Mouse (Mus musculus): ENCODE measurements around the gene Tram2. TPM values are rescaled to one million over a fixed set of nuclear protein-coding genes. Genes with fewer than 3 reads are reported as not detected.

Gene Tram2
- polyA plus RNA-seq, 1 experiment from 2014 or later: 6.4 TPM

DNA sequence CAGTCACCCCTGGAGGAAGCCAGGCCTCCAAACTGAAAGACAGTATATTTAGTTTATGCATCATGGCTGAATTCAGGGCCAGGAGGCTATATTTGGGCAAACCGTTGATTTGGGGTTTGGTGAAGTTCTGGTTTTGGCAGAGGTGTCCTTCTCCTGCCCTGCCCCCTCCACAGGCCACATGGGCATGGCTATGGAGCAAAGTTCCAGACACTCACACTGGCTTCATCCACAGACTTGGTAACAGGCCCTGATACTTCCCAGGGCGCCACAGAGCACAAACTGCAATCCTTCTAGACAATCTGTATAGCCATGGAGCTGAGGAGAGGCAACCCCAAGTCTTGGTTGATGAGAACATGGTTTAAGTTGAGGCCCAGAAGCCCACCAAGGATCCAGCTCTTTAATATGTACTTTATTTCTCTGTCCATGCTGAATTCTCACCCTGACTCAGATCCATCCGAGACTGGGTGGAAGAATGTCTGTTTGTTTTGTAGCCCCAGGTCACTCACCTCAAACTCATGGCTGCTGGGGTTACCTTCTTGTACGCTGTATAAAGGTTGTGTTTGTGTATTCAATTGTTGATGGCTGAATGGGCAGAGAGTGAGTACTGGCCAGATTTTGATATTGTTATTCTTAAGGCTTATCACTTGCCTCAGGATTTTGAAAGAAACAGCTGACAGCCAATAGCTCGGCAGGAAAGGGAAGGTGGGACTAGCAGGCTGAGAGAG is 19.5 kb downstream of the Tram2 start:
- H3K4me2 ChIP-seq (replicated peaks): no peak overlapping the region
- H3K27me3 ChIP-seq (replicated peaks): no peaks in the 10 kb centered on the region
- WGBS: 86% methylated on average over 5 of the region's 5 CpGs
- H3K4me1 ChIP-seq (replicated peaks): no peaks in the 10 kb centered on the region
- H3K36me3 ChIP-seq: peaks cover 2% of the 10 kb centered on the region; the same call in 1 of the 2 replicates
- no peak overlapping the region for H3K4me3 ChIP-seq (replicated peaks)
- ATAC-seq: no peak
- no peak overlapping the region for H3K27ac ChIP-seq
- H3K9ac ChIP-seq: no peak overlapping the region
- no peaks in the 10 kb centered on the region for H3K9me3 ChIP-seq

DNA sequence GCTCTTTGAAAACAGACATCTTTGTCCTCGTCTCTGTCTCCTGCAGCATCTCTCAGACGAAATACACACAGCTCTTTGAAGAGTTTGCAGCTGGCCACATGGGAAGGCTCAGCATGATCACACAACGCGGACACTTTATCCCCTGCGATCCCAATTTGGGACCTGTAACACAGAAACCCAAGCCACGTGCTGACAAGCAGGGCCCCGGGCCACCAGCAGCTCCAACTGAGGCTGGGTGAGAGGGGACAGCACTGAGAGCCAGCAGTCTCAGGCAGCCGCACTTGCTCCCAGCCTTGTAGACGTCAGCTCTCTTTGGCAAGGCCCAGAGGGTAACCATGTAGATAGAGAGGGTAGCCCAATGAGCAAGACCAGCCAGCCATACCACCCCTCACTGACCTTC is 26.0 kb downstream of the Tram2 start:
- Histone ChIP-seq H3K4me1 (replicated peaks) (peaks cover 15% of the 10 kb centered on the region), H3K9me3 (no peaks in the 10 kb centered on the region), H3K36me3 (peaks cover under 1% of the 10 kb centered on the region; the same call in 1 of the 2 replicates), H3K27ac (peak overlapping the region; percentile 10; the same call in 1 of the 2 replicates), H3K4me2 (replicated peaks) (no peak overlapping the region), H3K27me3 (replicated peaks) (no peaks in the 10 kb centered on the region), H3K9ac (no peak overlapping the region), H3K4me3 (replicated peaks) (no peak overlapping the region)
- peak; percentile 13; the same call in 1 of the 2 replicates for ATAC-seq
- WGBS: 62% methylated on average over 9 of the region's 9 CpGs

DNA sequence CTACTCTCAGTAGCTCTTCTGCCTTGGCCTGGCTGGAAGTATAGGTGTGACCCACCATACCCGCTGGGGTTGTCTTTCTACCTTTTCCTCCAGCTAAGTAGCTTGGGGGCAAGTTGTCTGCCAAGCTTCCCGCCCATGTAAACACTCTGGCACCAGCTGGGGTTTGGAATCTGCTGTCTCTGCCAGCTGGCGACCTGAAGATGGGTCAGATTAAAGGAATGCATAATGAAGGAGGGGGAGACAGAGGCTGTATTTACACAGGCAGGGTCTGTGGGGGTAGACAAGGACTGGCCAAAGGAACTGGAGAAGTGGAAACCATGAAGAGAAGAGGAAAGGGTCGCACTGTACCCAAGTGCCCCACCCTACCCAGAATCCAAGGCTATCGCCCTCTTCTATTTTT is 26.4 kb downstream of the Tram2 start:
- Histone ChIP-seq H3K4me2 (replicated peaks) (no peak overlapping the region), H3K36me3 (no peaks in the 10 kb centered on the region), H3K9ac (no peak overlapping the region), H3K4me1 (replicated peaks) (peaks cover 15% of the 10 kb centered on the region), H3K27me3 (replicated peaks) (no peaks in the 10 kb centered on the region), H3K27ac (peak overlapping the region; percentile 10; the same call in 1 of the 2 replicates), H3K9me3 (no peaks in the 10 kb centered on the region), H3K4me3 (replicated peaks) (no peak overlapping the region)
- ATAC-seq: peak; percentile 67
- 36% methylated on average over 5 of the region's 5 CpGs for WGBS

DNA sequence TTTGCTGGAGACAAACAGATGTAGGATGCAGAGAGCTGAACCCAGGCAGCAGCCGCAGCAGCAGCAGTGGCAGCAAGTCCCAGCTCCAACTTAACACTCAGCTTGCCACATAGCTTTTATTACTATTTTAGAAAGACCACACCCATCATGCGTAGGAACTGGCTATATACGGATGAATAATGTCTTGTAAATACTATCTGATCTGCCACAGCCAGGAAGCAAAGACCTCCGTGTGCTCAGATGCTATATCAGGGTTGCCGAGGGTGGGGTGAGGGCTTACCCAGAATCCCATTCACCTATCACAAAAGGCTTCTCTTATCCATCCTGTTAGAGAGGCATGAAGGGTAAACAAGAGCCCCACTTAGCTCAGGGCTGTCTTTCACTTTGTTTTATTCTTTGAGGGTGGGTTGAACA is 26.9 kb downstream of the Tram2 start:
- Histone ChIP-seq H3K4me3 (replicated peaks) (no peak overlapping the region), H3K36me3 (no peaks in the 10 kb centered on the region), H3K4me2 (replicated peaks) (no peak overlapping the region), H3K27ac (0 out of 2 replicates have a peak overlapping the region, but pooled peaks have one; percentile 10), H3K9ac (no peak overlapping the region), H3K9me3 (no peaks in the 10 kb centered on the region), H3K27me3 (replicated peaks) (no peaks in the 10 kb centered on the region), H3K4me1 (replicated peaks) (peaks cover 15% of the 10 kb centered on the region)
- WGBS: 23% methylated on average over 5 of the region's 5 CpGs
- peak; percentile 50 for ATAC-seq

DNA sequence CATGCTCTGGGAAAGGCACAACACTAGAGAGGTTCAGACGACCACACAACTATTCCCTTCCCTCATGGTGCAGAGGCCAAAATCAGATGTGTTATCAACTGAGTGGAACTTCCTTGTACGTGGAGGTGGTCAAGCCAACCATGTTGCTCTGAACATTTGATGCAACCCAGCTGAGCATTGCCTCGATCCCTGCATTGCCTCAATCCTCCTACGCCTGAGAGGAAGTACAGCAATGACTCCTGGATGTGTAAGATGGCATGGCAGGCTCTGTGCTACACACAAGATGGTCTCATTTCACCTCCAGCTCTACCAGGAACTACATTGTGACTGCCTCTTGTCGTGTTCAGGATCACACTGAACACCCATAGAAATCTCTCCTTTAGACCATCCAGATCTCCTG is 30.0 kb downstream of the Tram2 start:
- Histone ChIP-seq H3K4me2 (replicated peaks) (no peak overlapping the region), H3K27ac (no peak overlapping the region), H3K9ac (no peak overlapping the region), H3K4me1 (replicated peaks) (peaks cover 15% of the 10 kb centered on the region), H3K36me3 (no peaks in the 10 kb centered on the region), H3K9me3 (no peaks in the 10 kb centered on the region), H3K27me3 (replicated peaks) (no peaks in the 10 kb centered on the region), H3K4me3 (replicated peaks) (no peak overlapping the region)
- ATAC-seq: no peak
- WGBS: 87% methylated on average over 5 of the region's 5 CpGs

DNA sequence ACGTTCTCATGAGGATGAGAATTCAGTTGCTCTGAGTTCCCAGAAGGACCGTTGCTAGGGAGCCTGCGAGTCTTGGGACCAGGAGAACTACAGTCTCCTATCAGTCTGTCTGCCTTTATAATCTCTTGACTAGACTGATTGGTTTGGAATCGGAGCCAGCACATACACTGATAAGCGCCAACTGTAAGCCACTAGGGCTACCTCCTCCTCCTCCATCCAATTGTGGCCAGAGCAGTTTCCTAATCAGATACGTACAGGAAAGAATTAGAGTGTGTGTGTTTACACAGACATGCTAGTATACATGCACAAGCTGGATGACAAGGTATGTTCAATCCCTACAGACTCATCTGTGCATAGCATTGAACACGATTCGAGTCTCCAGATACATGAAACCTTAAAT is 30.6 kb downstream of the Tram2 start:
- no peak overlapping the region for H3K27ac ChIP-seq
- peaks cover 14% of the 10 kb centered on the region for H3K4me1 ChIP-seq (replicated peaks)
- no peak for ATAC-seq
- no peaks in the 10 kb centered on the region for H3K36me3 ChIP-seq
- H3K9me3 ChIP-seq: no peaks in the 10 kb centered on the region
- H3K4me3 ChIP-seq (replicated peaks): no peak overlapping the region
- H3K4me2 ChIP-seq (replicated peaks): no peak overlapping the region
- no peak overlapping the region for H3K9ac ChIP-seq
- no peaks in the 10 kb centered on the region for H3K27me3 ChIP-seq (replicated peaks)
- WGBS: 81% methylated on average over 8 of the region's 8 CpGs

DNA sequence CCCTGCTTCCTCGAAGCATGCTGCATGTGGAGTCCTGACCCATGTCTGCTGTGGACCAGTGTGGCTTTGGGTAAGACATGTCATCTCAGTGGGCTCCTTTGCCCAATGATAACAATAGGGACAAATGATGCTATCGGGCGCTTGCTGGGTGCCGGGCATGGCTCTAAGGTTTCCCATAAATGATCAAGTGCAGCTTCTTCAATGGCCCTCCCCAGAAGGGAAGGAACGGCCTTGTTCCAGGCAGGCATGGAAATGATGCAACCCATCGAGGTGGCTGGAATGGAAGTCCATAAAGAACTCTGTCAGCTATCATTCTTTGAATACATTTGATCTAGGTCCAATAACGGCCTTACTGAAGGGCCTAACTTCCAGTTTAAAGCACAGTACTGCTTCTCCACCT is 36.6 kb downstream of the Tram2 start:
- 94% methylated on average over 7 of the region's 7 CpGs for WGBS
- no peak overlapping the region for H3K4me3 ChIP-seq (replicated peaks)
- no peak overlapping the region for H3K27ac ChIP-seq
- no peak overlapping the region for H3K9ac ChIP-seq
- no peaks in the 10 kb centered on the region for H3K36me3 ChIP-seq
- H3K4me2 ChIP-seq (replicated peaks): no peak overlapping the region
- H3K9me3 ChIP-seq: no peaks in the 10 kb centered on the region
- H3K27me3 ChIP-seq (replicated peaks): no peaks in the 10 kb centered on the region
- no peak for ATAC-seq
- 0 out of 2 replicates have a peak, but pooled peaks cover 3% of the 10 kb centered on the region for H3K4me1 ChIP-seq (replicated peaks)

DNA sequence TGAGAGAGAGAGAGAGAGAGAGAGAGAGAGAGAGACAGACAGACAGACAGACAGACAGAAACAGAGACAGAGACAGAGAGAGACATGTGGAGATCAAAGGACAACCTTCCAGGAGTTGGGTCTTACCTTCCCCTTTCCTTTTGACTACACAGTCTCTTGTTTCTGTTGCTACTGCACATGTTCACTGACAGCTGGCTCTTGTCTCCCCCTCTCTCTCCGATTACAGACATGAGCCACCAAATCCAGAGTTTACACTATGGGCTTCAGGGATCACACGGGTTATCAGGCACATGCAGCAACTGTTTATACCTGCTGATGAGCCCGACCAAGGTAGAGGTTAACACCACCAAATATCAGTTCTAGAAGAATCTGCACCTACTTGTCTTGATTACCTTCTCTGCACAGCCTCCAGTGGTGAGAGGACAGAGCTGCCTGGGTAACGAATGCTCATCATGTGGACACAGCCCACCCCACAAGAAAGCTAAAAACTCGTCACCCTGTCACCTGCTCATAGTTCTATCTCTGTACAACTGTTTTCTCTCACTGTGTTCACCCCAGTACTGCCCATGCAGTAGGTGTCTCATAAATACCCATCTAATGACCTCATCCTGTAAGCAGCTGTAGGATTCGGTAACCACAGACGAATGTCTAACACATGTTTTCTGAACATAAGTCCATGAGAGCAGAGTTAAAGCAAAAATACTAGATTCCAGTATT is 38.3 kb downstream of the Tram2 start:
- no peak overlapping the region for H3K4me2 ChIP-seq (replicated peaks)
- H3K9ac ChIP-seq: no peak overlapping the region
- no peaks in the 10 kb centered on the region for H3K9me3 ChIP-seq
- H3K27ac ChIP-seq: no peak overlapping the region
- ATAC-seq: peak; percentile 68
- 35% methylated on average over 7 of the region's 7 CpGs for WGBS
- 0 out of 2 replicates have a peak, but pooled peaks cover 3% of the 10 kb centered on the region for H3K4me1 ChIP-seq (replicated peaks)
- H3K36me3 ChIP-seq: no peaks in the 10 kb centered on the region
- H3K4me3 ChIP-seq (replicated peaks): no peak overlapping the region
- no peaks in the 10 kb centered on the region for H3K27me3 ChIP-seq (replicated peaks)

DNA sequence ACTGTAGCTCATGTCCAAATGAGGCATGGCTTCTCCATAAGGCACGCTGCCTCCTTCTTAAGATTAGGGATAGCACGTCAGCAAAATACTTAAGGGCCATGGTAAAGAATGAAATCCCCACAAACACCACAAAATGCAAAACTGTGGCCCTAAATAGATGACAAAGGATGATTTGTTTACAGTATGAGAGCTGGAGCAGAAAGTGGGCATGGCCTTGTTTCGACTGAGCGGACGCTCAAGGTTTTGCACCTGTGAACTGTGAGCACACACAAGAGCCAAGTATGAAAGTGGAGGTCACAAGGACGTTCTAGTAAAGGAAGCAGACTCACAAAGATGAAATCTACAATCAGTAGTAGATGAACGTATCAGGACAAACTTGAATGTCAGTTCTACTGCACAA is 38.9 kb downstream of the Tram2 start:
- peaks cover 1% of the 10 kb centered on the region; the same call in 1 of the 2 replicates for H3K36me3 ChIP-seq
- no peak for ATAC-seq
- no peak overlapping the region for H3K4me3 ChIP-seq (replicated peaks)
- H3K9ac ChIP-seq: no peak overlapping the region
- H3K27ac ChIP-seq: no peak overlapping the region
- H3K4me1 ChIP-seq (replicated peaks): 0 out of 2 replicates have a peak, but pooled peaks cover 3% of the 10 kb centered on the region
- H3K27me3 ChIP-seq (replicated peaks): no peaks in the 10 kb centered on the region
- 88% methylated on average over 7 of the region's 7 CpGs for WGBS
- no peaks in the 10 kb centered on the region for H3K9me3 ChIP-seq
- H3K4me2 ChIP-seq (replicated peaks): no peak overlapping the region

DNA sequence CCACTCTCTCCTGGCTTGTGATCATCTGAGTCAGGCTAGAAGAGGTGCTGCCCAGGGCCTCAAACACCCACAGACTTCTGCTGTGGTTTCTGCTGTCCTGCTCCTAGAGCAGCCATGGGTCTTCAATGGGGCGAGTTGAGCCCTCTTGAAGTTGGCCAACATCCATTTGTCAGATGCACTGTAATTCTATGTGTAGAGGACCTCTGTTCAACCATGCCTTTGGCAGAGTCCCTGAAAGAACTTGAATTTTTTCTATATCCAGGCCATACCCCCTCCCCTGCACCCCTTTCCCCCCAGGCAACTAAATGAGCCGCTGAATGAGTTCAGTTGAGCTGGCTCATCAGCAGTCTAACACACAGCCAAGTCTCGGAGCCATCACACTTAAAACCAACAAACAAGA is 39.5 kb downstream of the Tram2 start:
- Histone ChIP-seq H3K9me3 (no peaks in the 10 kb centered on the region), H3K27me3 (replicated peaks) (no peaks in the 10 kb centered on the region), H3K27ac (no peak overlapping the region), H3K4me1 (replicated peaks) (0 out of 2 replicates have a peak, but pooled peaks cover 3% of the 10 kb centered on the region), H3K4me3 (replicated peaks) (no peak overlapping the region), H3K36me3 (peaks cover 3% of the 10 kb centered on the region; the same call in 1 of the 2 replicates), H3K4me2 (replicated peaks) (no peak overlapping the region), H3K9ac (no peak overlapping the region)
- no peak for ATAC-seq
- 88% methylated on average over 3 of the region's 3 CpGs for WGBS

DNA sequence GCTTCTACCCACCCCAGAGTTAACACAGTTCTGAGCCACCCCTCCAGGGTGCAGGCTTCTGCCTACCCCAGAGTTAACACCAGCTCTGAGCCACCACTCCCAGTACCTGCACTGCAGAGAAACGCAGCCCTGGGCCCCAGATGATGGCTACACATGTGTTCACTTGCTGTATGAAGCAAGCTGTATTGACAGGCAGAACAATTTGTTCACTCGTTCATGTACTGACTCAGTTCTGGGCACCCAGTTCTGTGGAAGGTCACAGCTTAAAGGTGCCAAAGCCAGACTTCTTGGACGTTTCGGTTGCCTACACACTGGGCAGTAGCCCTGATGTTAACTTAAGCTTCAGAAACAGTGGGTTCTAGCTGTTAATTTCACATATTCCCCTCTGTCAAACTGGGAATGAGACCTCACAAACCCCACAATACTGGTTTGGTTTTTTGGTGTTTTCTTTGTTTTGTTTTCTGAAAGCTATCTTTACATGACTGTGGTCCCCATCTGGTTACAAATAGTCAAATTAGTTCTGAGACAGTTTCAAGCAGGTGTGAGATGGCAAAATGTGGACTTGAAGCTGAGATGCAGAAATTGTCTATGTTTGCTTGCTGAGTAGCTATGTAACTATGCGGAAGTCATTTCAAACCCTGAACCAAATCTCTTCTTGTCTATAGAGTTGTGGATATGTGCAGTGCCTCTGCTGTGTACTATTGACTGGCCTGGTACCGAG is 41.0 kb downstream of the Tram2 start:
- WGBS: 84% methylated on average over 6 of the region's 6 CpGs
- H3K27ac ChIP-seq: no peak overlapping the region
- H3K4me1 ChIP-seq (replicated peaks): 0 out of 2 replicates have a peak, but pooled peaks cover 3% of the 10 kb centered on the region
- H3K9me3 ChIP-seq: no peaks in the 10 kb centered on the region
- no peak overlapping the region for H3K4me3 ChIP-seq (replicated peaks)
- no peaks in the 10 kb centered on the region for H3K27me3 ChIP-seq (replicated peaks)
- H3K9ac ChIP-seq: no peak overlapping the region
- peaks cover 3% of the 10 kb centered on the region; the same call in 1 of the 2 replicates for H3K36me3 ChIP-seq
- ATAC-seq: no peak
- no peak overlapping the region for H3K4me2 ChIP-seq (replicated peaks)

DNA sequence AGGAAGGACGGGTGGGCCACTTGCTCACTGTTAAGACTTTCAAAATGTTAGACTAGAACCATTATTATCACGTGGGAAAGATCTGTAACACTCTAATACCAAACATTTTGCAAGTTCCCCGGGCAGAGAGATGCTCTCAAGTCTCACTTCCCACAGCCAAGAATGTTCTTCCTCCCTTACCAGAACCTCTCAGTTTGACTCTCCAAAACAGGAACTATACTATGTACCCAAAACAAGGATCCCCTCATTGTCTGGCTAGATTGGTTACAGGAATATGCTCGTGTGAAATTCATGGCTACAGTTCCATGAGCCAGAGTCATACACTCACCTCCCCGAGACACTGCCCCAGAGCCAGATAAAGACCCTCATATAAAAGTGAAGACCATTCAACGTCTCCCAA is 43.2 kb downstream of the Tram2 start:
- H3K9ac ChIP-seq: no peak overlapping the region
- 88% methylated on average over 6 of the region's 6 CpGs for WGBS
- 0 out of 2 replicates have a peak, but pooled peaks cover 2% of the 10 kb centered on the region for H3K4me1 ChIP-seq (replicated peaks)
- no peaks in the 10 kb centered on the region for H3K9me3 ChIP-seq
- ATAC-seq: no peak
- no peak overlapping the region for H3K4me3 ChIP-seq (replicated peaks)
- H3K4me2 ChIP-seq (replicated peaks): no peak overlapping the region
- no peaks in the 10 kb centered on the region for H3K27me3 ChIP-seq (replicated peaks)
- peaks cover 3% of the 10 kb centered on the region; the same call in 1 of the 2 replicates for H3K36me3 ChIP-seq
- no peak overlapping the region for H3K27ac ChIP-seq
